Mouse (Mus musculus): ENCODE results near the gene Zmiz2. TPM values are rescaled to one million over a fixed set of nuclear protein-coding genes. Genes with fewer than 3 reads are reported as not detected.

The Zmiz2 gene
- total and polyA plus RNA-seq, 3 experiments: 10.6 to 238 (median 46.3) TPM

GRCm38 (mm10) chr11:6420722-6421350, 32.0 kb downstream of the Zmiz2 start:
- no peak overlapping the region for H3K4me2 ChIP-seq (ENCODE audit: insufficient read depth, low read depth, poor library complexity, severe bottlenecking)
- H3K79me2 ChIP-seq (replicated peaks; ENCODE audit: control insufficient read depth, extremely low read depth, insufficient read depth, poor library complexity, severe bottlenecking): peaks cover 33% of the 10 kb centered on the region
- H3K27me3 ChIP-seq (replicated peaks): no peaks in the 10 kb centered on the region
- H3K9ac ChIP-seq (ENCODE audit: insufficient read depth, low read depth): no peak overlapping the region
- peaks cover 40 to 54% of the 10 kb centered on the region in 2 experiments for H3K36me3 ChIP-seq (replicated peaks in 1 of 2; ENCODE audit: control insufficient read depth in 1 of 2, insufficient read depth in 1 of 2, low read length in 1 of 2)
- no peaks in the 10 kb centered on the region for H3K9me3 ChIP-seq (replicated peaks; ENCODE audit: low read length)
- H3K4me3 ChIP-seq (replicated peaks in 1 of 3; ENCODE audit: low read depth in 2 of 3, low read length in 2 of 3, poor library complexity in 1 of 3): no peak overlapping the region
- H3K27ac ChIP-seq (ENCODE audit: insufficient read depth, low read depth): no peak overlapping the region
- TF ChIP-seq NRF1 (IDR thresholded peaks at IDR 0.05; ENCODE audit: low read depth, low read length) (no peak), MAZ (IDR thresholded peaks at IDR 0.05; ENCODE audit: low read depth, low read length) (0 out of 2 replicates have a peak, but pooled peaks have one; percentile 22), MAFK (IDR thresholded peaks at IDR 0.05; ENCODE audit: insufficient replicate concordance, low read length) (no peak), POLR2A (IDR thresholded peaks at IDR 0.05; ENCODE audit: low read depth, low read length) (peak; percentile 60), EP300 (IDR thresholded peaks at IDR 0.05; ENCODE audit: low read length) (peak; percentile 3; the same call in 1 of the 2 replicates), CHD2 (IDR thresholded peaks at IDR 0.05; ENCODE audit: low read length) (peak; percentile 71), PAX5 (IDR thresholded peaks at IDR 0.05; ENCODE audit: low read length) (no peak), ZMIZ1 (IDR thresholded peaks at IDR 0.05; ENCODE audit: low read depth, low read length) (peak; percentile 89), POLR2AphosphoS2 (IDR thresholded peaks at IDR 0.05; ENCODE audit: low read depth, low read length) (peak; percentile 99)
- DNase-seq (ENCODE audit: extremely low read depth): peak; percentile 53
- dilution Hi-C loops (cut with MboI; ENCODE audit: extremely low pct_ligation_motif_present, extremely low pct_unique_long_range_greater_than_20kb, low sequenced_read_pairs): no loop called here
- in situ Hi-C loops (cut with MboI; ENCODE audit: low pct_ligation_motif_present, low pct_unique_long_range_greater_than_20kb, low sequenced_read_pairs): no loop called here
- peaks cover 0 to 25% of the 10 kb centered on the region in 2 experiments; a peak in 3 of 4 replicates for H3K4me1 ChIP-seq (ENCODE audit: control insufficient read depth in 1 of 2, insufficient read depth in 2 of 2)

- Histone ChIP-seq H3K27ac (ENCODE audit: insufficient read depth, low read depth) (no peak overlapping the region), H3K27me3 (replicated peaks) (no peaks in the 10 kb centered on the region), H3K4me1 (ENCODE audit: control insufficient read depth in 1 of 2, insufficient read depth in 2 of 2) (no peaks in the 10 kb centered on the region), H3K9me3 (replicated peaks; ENCODE audit: low read length) (no peaks in the 10 kb centered on the region), H3K9ac (ENCODE audit: insufficient read depth, low read depth) (no peak overlapping the region), H3K4me2 (ENCODE audit: insufficient read depth, low read depth, poor library complexity, severe bottlenecking) (no peak overlapping the region), H3K4me3 (replicated peaks in 1 of 3; ENCODE audit: low read depth in 2 of 3, low read length in 2 of 3, poor library complexity in 1 of 3) (no peak overlapping the region), H3K36me3 (replicated peaks in 1 of 2; ENCODE audit: control insufficient read depth in 1 of 2, insufficient read depth in 1 of 2, low read length in 1 of 2) (peaks cover 46 to 83% of the 10 kb centered on the region in 2 experiments), H3K79me2 (replicated peaks; ENCODE audit: control insufficient read depth, extremely low read depth, insufficient read depth, poor library complexity, severe bottlenecking) (no peaks in the 10 kb centered on the region)
- TF ChIP-seq GABPA (IDR thresholded peaks at IDR 0.05; ENCODE audit: insufficient replicate concordance, low read depth, low read length) (no peak), ELF1 (IDR thresholded peaks at IDR 0.05; ENCODE audit: low read depth, low read length) (no peak), CHD2 (IDR thresholded peaks at IDR 0.05; ENCODE audit: low read length) (no peak), MAX (IDR thresholded peaks at IDR 0.05; ENCODE audit: low read length) (no peak), PAX5 (IDR thresholded peaks at IDR 0.05; ENCODE audit: low read length) (no peak), JUN (IDR thresholded peaks at IDR 0.05; ENCODE audit: insufficient read depth, low read depth, low read length) (no peak), KAT2A (IDR thresholded peaks at IDR 0.05; ENCODE audit: insufficient replicate concordance, low read length) (no peak), NELFE (IDR thresholded peaks at IDR 0.05; ENCODE audit: low read depth, low read length) (no peak), ETS1 (conservative IDR thresholded peaks at IDR 0.05; ENCODE audit: low read depth, low read length) (no peak), HCFC1 (IDR thresholded peaks at IDR 0.05; ENCODE audit: low read depth, low read length) (no peak), CHD1 (IDR thresholded peaks at IDR 0.05; ENCODE audit: low read depth, low read length) (no peak), MXI1 (IDR thresholded peaks at IDR 0.05; ENCODE audit: low read depth, low read length) (no peak)
- in situ Hi-C loops (cut with MboI; ENCODE audit: low pct_ligation_motif_present, low pct_unique_long_range_greater_than_20kb, low sequenced_read_pairs) (no loop called here), dilution Hi-C loops (cut with MboI; ENCODE audit: extremely low pct_ligation_motif_present, extremely low pct_unique_long_range_greater_than_20kb, low sequenced_read_pairs) (no loop called here)
- DNase-seq (ENCODE audit: extremely low read depth): no peak
Observed at GRCm38 (mm10) chr11:6430186-6430585, 41.3 kb downstream of the Zmiz2 start.
